Mouse (Mus musculus): ENCODE measurements around the gene Mindy4. TPM values are rescaled to one million over a fixed set of nuclear protein-coding genes. Genes with fewer than 3 reads are reported as not detected.

The Mindy4 gene
- polyA plus RNA-seq, 1 experiment from 2014 or later, result 6.5 TPM

GRCm38 (mm10) chr6:55321518-55321917 is 118.3 kb downstream of the Mindy4 start:
- Histone ChIP-seq H3K36me3 (no peaks in the 10 kb centered on the region), H3K9me3 (no peaks in the 10 kb centered on the region), H3K4me3 (replicated peaks) (no peak overlapping the region), H3K27me3 (replicated peaks) (no peaks in the 10 kb centered on the region), H3K27ac (no peak overlapping the region), H3K4me2 (replicated peaks) (no peak overlapping the region), H3K9ac (no peak overlapping the region), H3K4me1 (replicated peaks) (peaks cover 16% of the 10 kb centered on the region; the same call in 1 of the 2 replicates)
- ATAC-seq, result no peak
- WGBS, result 71% methylated on average over 6 of the region's 6 CpGs

- 83% methylated on average over 2 of the region's 2 CpGs for WGBS
- ATAC-seq, result no peak
- H3K4me3 ChIP-seq (replicated peaks), result no peak overlapping the region
- no peak overlapping the region for H3K9ac ChIP-seq
- no peaks in the 10 kb centered on the region for H3K36me3 ChIP-seq
- H3K9me3 ChIP-seq, result no peaks in the 10 kb centered on the region
- H3K27me3 ChIP-seq (replicated peaks), result no peaks in the 10 kb centered on the region
- H3K27ac ChIP-seq, result peak overlapping the region; percentile 74; the same call in 1 of the 2 replicates
- H3K4me1 ChIP-seq (replicated peaks), result peaks cover 17% of the 10 kb centered on the region; the same call in 1 of the 2 replicates
- 0 out of 2 replicates have a peak overlapping the region, but pooled peaks have one; percentile 28 for H3K4me2 ChIP-seq (replicated peaks)
Observed at GRCm38 (mm10) chr6:55322980-55323379, 119.8 kb downstream of the Mindy4 start.

GRCm38 (mm10) chr6:55323908-55324634 is 120.9 kb downstream of the Mindy4 start:
- H3K4me1 ChIP-seq (replicated peaks), result peaks cover 17% of the 10 kb centered on the region; the same call in 1 of the 2 replicates
- H3K9me3 ChIP-seq, result no peaks in the 10 kb centered on the region
- H3K27ac ChIP-seq, result peak overlapping the region; percentile 74
- H3K27me3 ChIP-seq (replicated peaks), result no peaks in the 10 kb centered on the region
- 38% methylated on average over 17 of the region's 17 CpGs for WGBS
- peak; percentile 92 for ATAC-seq
- H3K4me2 ChIP-seq (replicated peaks), result peak overlapping the region; percentile 28
- H3K36me3 ChIP-seq, result no peaks in the 10 kb centered on the region
- no peak overlapping the region for H3K9ac ChIP-seq
- no peak overlapping the region for H3K4me3 ChIP-seq (replicated peaks)

GRCm38 (mm10) chr6:55324785-55325184 is 121.6 kb downstream of the Mindy4 start:
- Histone ChIP-seq H3K9me3 (no peaks in the 10 kb centered on the region), H3K4me3 (replicated peaks) (no peak overlapping the region), H3K27ac (peak overlapping the region; percentile 36), H3K9ac (no peak overlapping the region), H3K36me3 (no peaks in the 10 kb centered on the region), H3K4me2 (replicated peaks) (0 out of 2 replicates have a peak overlapping the region, but pooled peaks have one; percentile 15), H3K4me1 (replicated peaks) (peaks cover 17% of the 10 kb centered on the region; the same call in 1 of the 2 replicates), H3K27me3 (replicated peaks) (no peaks in the 10 kb centered on the region)
- peak; percentile 24 for ATAC-seq
- 59% methylated on average over 1 of the region's 1 CpGs for WGBS

DNA sequence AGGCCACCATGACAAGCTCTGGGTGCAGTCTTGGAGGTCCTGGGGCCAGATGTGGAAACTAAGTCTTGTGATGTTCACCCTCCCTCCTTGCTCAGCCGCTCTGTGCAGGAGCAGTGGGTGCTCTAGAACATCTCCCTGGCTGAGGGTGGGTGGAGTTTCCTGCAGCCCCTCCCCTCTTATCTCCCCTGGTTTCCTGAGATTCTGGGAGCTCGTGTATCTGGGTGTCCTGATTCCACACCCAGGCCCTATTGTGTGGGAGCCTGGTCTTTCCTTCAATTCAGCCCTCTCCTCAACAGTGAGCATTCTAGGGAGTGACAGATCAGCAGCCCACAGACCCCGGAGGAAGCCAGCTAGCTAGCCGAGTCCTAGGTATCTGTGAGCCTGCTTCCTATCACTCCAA is 123.1 kb downstream of the Mindy4 start:
- H3K4me2 ChIP-seq (replicated peaks), result no peak overlapping the region
- no peak overlapping the region for H3K4me3 ChIP-seq (replicated peaks)
- WGBS, result 61% methylated on average over 4 of the region's 4 CpGs
- H3K27ac ChIP-seq, result no peak overlapping the region
- no peaks in the 10 kb centered on the region for H3K36me3 ChIP-seq
- peaks cover 17% of the 10 kb centered on the region; the same call in 1 of the 2 replicates for H3K4me1 ChIP-seq (replicated peaks)
- H3K27me3 ChIP-seq (replicated peaks), result no peaks in the 10 kb centered on the region
- no peak overlapping the region for H3K9ac ChIP-seq
- no peaks in the 10 kb centered on the region for H3K9me3 ChIP-seq
- no peak for ATAC-seq

GRCm38 (mm10) chr6:55327326-55327725 is 124.1 kb downstream of the Mindy4 start:
- 61% methylated on average over 13 of the region's 13 CpGs for WGBS
- Histone ChIP-seq H3K27me3 (replicated peaks) (no peaks in the 10 kb centered on the region), H3K4me2 (replicated peaks) (no peak overlapping the region), H3K4me3 (replicated peaks) (no peak overlapping the region), H3K9ac (no peak overlapping the region), H3K27ac (no peak overlapping the region), H3K4me1 (replicated peaks) (peaks cover 16% of the 10 kb centered on the region), H3K36me3 (no peaks in the 10 kb centered on the region), H3K9me3 (no peaks in the 10 kb centered on the region)
- ATAC-seq, result no peak

GRCm38 (mm10) chr6:55328179-55328578 is 125.0 kb downstream of the Mindy4 start:
- Histone ChIP-seq H3K4me3 (replicated peaks) (no peak overlapping the region), H3K9ac (no peak overlapping the region), H3K4me2 (replicated peaks) (no peak overlapping the region), H3K27ac (no peak overlapping the region), H3K27me3 (replicated peaks) (no peaks in the 10 kb centered on the region), H3K4me1 (replicated peaks) (peaks cover 19% of the 10 kb centered on the region), H3K9me3 (no peaks in the 10 kb centered on the region), H3K36me3 (no peaks in the 10 kb centered on the region)
- no peak for ATAC-seq
- 58% methylated on average over 4 of the region's 4 CpGs for WGBS

DNA sequence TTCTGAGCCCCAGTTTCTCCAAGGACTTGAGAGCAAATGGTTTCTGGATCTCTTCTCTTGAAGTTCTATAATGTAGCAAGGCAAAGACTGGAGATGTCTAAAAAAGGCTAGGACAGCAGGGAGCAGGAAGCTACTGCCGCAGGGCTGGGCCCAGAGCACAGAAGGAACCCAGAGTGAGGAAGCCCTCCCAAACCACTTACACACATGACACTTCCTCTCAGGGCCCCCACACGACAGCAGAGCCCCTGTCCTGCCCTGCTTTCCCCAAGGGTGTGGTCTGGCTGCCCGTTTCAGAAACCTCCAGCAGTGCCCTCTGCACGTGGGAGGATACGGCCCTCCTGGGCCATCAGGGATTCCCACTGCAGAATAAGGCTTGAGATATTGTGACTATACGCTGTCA is 128.1 kb downstream of the Mindy4 start:
- H3K36me3 ChIP-seq, result no peaks in the 10 kb centered on the region
- H3K9ac ChIP-seq, result no peak overlapping the region
- H3K27me3 ChIP-seq (replicated peaks), result no peaks in the 10 kb centered on the region
- peaks cover 20% of the 10 kb centered on the region for H3K4me1 ChIP-seq (replicated peaks)
- no peak overlapping the region for H3K4me3 ChIP-seq (replicated peaks)
- 49% methylated on average over 6 of the region's 6 CpGs for WGBS
- H3K9me3 ChIP-seq, result no peaks in the 10 kb centered on the region
- no peak overlapping the region for H3K4me2 ChIP-seq (replicated peaks)
- H3K27ac ChIP-seq, result no peak overlapping the region
- no peak for ATAC-seq

- H3K4me2 ChIP-seq (replicated peaks), result no peak overlapping the region
- ATAC-seq, result no peak
- H3K9ac ChIP-seq, result no peak overlapping the region
- no peaks in the 10 kb centered on the region for H3K36me3 ChIP-seq
- H3K4me1 ChIP-seq (replicated peaks), result peaks cover 19% of the 10 kb centered on the region
- no peak overlapping the region for H3K27ac ChIP-seq
- 60% methylated on average over 5 of the region's 5 CpGs for WGBS
- H3K27me3 ChIP-seq (replicated peaks), result no peaks in the 10 kb centered on the region
- H3K4me3 ChIP-seq (replicated peaks), result no peak overlapping the region
- H3K9me3 ChIP-seq, result no peaks in the 10 kb centered on the region
Observed at GRCm38 (mm10) chr6:55332100-55332772, 129.1 kb downstream of the Mindy4 start.

- no peak overlapping the region for H3K9ac ChIP-seq
- peaks cover 20% of the 10 kb centered on the region for H3K4me1 ChIP-seq (replicated peaks)
- H3K4me2 ChIP-seq (replicated peaks), result no peak overlapping the region
- H3K9me3 ChIP-seq, result no peaks in the 10 kb centered on the region
- no peak for ATAC-seq
- no peak overlapping the region for H3K4me3 ChIP-seq (replicated peaks)
- WGBS, result 60% methylated on average over 6 of the region's 6 CpGs
- no peaks in the 10 kb centered on the region for H3K36me3 ChIP-seq
- H3K27ac ChIP-seq, result no peak overlapping the region
- no peaks in the 10 kb centered on the region for H3K27me3 ChIP-seq (replicated peaks)
Observed at GRCm38 (mm10) chr6:55332773-55333109, 129.6 kb downstream of the Mindy4 start.

DNA sequence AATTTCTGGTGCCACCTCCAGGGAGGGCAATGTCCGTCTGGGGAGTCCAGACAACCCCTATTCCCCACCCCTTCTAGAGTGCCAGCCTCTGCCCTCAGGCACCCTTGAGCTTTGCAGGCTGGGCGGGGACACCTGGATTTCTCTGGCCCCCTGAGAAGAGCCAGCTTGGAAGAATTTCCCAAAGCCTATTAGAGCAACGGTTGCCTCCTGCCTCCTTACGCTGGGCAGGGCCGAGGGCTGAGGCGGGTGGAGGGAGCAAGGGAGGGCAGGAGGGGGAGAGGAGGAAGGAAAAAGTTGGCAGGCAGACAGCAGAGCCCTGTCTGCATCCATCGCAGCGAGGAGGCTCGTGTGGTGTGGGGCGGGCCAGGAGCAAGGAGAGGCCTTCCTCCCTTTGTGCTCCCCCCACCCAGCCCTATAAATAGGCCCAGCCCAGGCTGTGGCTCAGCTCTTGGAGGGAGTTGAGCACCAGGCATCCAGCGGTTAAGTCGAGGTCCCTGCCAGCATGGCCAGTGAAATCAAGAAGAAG is 132.9 kb downstream of the Mindy4 start, which contains the start of gene Aqp1:
Aqp1 (plus strand) TSS at position 444 of the 526 bp plus-strand sequence.
- Histone ChIP-seq H3K27me3 (replicated peaks) (no peaks in the 10 kb centered on the region), H3K4me1 (replicated peaks) (peaks cover 43% of the 10 kb centered on the region), H3K36me3 (no peaks in the 10 kb centered on the region), H3K4me3 (replicated peaks) (no peak within 1 kb of the TSS), H3K27ac (no peak within 1 kb of the TSS), H3K9me3 (no peaks in the 10 kb centered on the region), H3K4me2 (replicated peaks) (peak within 1 kb of the TSS; percentile 15; the same call in 1 of the 2 replicates), H3K9ac (no peak within 1 kb of the TSS; the same call in 1 of the 2 replicates)
- 13% methylated on average over 12 of the region's 12 CpGs for WGBS
- peak; percentile 75 for ATAC-seq

GRCm38 (mm10) chr6:55337242-55337641 is 134.1 kb downstream of the Mindy4 start:
- 81% methylated on average over 5 of the region's 5 CpGs for WGBS
- H3K27ac ChIP-seq, result no peak overlapping the region
- H3K4me3 ChIP-seq (replicated peaks), result no peak overlapping the region
- ATAC-seq, result no peak
- H3K4me1 ChIP-seq (replicated peaks), result peaks cover 49% of the 10 kb centered on the region
- 0 out of 2 replicates have a peak overlapping the region, but pooled peaks have one; percentile 15 for H3K4me2 ChIP-seq (replicated peaks)
- H3K9ac ChIP-seq, result no peak overlapping the region
- H3K27me3 ChIP-seq (replicated peaks), result no peaks in the 10 kb centered on the region
- no peaks in the 10 kb centered on the region for H3K9me3 ChIP-seq
- H3K36me3 ChIP-seq, result no peaks in the 10 kb centered on the region
